Mouse (Mus musculus) heart, postnatal 25 days (tissue): ENCODE data around the gene A630089N07Rik. TPM values are rescaled to one million over a fixed set of nuclear protein-coding genes. Genes with fewer than 3 reads are reported as not detected.
"Not testable (repeated sequence)": the region's sequence is repeated elsewhere in the genome, so short reads cannot be mapped to it uniquely, and the experiment has no call there.

ENCODE experiments used
- DNase-seq: peaks from one replicate; pipeline ENCODE4 v3.0.0; 2022; ENCODE audit warnings: low spot score
- intact Hi-C: fragments of 180-260 bp; cut with DNase I; formaldehyde crosslinking; loops from one replicate; pipeline ENCODE4 v1.15.1; 2025
- total RNA-seq, 2 experiments: library from RNA; stranded (reverse); gene quantifications; 2 replicates each; pipeline ENCODE4 v1.2.3; 2021

Gene A630089N07Rik
- 1 to 10 TPM; 2.7 to 3.0 TPM for total RNA-seq

DNA sequence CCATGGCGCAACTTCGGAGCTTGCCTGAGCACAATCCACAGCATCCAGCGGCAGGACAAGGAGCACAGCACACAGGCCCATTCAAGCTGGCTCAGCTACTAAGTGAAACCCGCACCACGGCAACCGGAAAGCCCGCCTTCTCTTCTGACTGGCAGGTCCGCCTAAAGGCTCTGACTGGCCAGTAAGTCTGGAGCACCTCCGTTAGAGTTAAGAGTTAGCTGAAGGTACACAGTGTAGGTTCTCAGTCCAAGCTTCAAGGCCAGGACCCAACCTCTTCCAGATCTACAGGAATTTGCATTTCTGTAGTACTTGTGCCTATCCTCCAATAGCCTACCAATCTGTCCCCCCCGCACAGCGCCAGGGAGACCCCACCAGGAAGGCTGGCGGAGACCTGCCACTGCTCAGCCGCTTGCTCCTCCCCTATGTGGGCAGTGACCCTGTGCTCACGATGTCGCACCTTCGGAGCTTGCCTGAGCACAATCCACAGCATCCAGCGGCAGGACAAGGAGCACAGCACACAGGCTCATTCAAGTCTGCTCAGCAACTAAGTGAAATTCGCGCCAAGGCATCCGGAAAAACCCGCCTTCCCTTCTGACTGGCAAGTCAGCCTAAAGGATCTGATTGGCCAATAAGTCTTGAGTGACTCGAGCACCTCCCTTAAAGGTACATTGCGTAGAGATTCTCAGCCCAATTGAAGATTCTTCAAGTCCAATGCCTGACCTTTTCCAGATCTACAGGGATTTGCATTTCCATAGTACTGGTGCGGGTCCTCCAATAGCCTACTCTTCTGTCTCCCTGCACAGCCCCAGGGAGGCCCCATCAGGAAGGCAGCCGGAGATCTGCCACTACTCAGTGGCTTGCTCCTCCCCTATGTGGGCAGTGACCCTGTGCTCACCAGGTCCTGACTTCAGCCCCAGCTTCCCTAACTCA lies at the start of gene A630089N07Rik:
TSS of gene A630089N07Rik (minus strand) at position 562 of the 930 bp plus-strand sequence.
- peak; percentile 61 for DNase-seq
- intact Hi-C loops, result not testable (repeated sequence)

- intact Hi-C loops, result no loop called here
Measured at GRCm38 (mm10) chr16:98107109-98107508, 24.9 kb upstream of the A630089N07Rik start.

DNA sequence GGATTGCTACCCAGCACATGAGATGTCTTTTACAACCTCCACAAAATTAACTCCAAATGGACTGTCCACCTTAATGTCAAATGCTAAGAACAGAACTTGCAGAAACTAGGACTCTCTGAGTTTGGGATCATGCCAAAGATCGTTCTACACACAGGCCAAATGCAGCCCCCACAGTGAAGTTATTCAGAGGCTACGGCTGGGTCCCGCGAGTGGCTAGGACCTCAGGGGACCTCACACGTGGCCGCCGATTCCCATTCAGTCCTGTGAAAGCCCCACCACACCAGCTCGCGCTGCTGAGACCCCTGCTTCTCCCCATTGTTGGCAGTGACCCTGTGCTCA lies 731 bp downstream of the A630089N07Rik start:
- intact Hi-C loops, DNase-seq: not testable (repeated sequence)

More at GRCm38 (mm10) chr16:98107109-98107508, 24.9 kb upstream of the A630089N07Rik start:
- DNase-seq, result no peak

DNA sequence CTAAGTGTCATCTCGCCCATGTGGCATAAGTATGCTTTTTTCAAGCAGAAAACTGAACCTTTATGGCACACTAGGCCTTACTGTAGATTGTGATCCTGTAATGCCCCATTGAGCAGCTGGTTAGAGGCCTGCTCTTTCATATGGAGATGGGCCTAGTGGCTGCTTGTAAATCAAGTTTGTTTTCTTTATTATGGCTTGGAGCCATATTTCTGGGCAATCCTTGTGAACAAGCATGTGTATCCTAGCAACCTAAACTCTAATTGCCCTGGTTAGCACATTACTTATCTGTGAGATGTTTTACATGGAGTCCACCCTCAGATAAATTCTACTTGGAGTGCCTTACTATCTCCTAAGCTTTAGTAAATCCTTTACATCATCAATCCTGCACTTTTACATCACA lies 1.1 kb downstream of the A630089N07Rik start:
- intact Hi-C loops, DNase-seq: not testable (repeated sequence)

- intact Hi-C loops, DNase-seq: not testable (repeated sequence)
Measured at GRCm38 (mm10) chr16:98079382-98079781, 2.9 kb downstream of the A630089N07Rik start.

DNA sequence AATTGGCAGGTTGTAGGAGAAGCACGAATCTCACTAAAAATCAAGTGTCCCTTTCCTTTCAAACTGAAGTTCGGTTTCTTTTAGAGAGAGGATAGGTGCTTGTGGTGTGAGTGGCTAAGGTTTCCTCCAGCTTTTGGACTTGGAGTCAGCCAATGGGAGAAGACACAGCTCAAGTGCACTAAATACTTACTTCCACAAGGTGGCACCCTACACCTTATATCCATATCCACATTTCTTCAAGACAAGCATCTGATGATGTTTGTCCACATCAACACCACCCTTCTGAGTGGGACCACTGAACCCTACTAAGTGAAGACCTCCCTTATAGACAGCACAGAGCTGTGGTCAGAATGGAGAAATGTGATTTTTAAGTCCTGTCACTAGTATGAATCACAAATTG lies 40.6 kb downstream of the A630089N07Rik start:
- DNase-seq, result no peak
- intact Hi-C loops, result no loop called here

GRCm38 (mm10) chr16:98034971-98035370 lies 47.3 kb downstream of the A630089N07Rik start:
- intact Hi-C loops, DNase-seq: not testable (repeated sequence)

DNA sequence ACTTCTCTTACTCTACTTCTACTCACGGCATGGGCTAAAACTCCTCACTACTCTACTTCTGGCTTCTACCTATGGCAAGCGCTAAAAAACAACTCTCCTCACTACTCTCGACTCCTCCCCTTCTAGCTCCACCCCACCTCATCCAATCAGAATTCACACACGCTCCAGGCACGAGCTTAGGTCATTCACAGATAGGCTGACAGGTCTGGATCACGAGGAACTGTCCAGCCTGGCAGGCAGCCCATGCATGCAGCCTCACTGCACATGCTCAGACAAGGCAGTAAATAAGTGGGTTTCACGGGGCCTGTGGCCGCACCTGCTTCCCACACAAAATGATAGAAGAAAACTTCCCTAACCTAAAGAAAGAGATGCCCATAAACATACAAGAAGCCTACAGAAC lies 56.1 kb downstream of the A630089N07Rik start:
- intact Hi-C loops, DNase-seq: not testable (repeated sequence)

DNA sequence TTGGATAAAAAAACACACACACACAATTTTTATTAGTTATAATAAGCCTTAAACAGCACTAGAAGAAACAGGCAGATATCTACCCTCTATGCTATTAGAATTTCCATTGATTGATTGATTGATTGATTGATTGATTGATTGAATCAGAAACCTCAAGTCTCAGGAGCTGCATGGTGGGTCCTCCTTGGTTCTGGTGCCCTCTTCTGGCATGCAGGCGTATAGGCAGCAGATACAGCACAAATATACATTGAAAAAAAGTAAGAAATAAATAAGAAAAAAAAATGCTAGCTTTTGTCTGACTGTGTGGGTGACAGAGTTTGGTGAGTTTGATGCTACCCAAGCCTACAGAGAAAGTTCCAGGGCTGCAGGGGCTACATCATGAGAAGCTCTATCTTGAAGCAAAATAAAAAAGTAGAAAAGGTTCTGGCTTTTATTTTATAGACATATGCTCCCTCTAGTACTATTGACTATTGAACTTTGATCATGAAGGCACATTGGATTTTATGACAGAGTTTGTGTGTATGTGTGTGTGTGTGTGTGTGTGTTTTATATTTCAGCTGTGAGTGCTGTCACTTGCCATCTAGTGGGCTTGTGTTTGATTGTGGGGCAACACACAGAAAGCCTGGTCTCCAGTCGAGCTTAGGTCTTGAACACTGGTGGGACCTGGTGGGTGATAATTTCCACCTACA lies 59.4 kb downstream of the A630089N07Rik start:
- no peak for DNase-seq
- intact Hi-C loops, result no loop called here

- no peak for DNase-seq
- intact Hi-C loops, result no loop called here
Measured at GRCm38 (mm10) chr16:98022081-98022480, 60.2 kb downstream of the A630089N07Rik start.

GRCm38 (mm10) chr16:97997383-97997731 lies 84.9 kb downstream of the A630089N07Rik start:
- not testable (repeated sequence) for DNase-seq
- intact Hi-C loops, result loop anchor here (5.0 to 10.0 kb wide), 3 partner anchors 35 to 143 kb away; partner anchors contain the start of genes C2cd2, Prdm15 and Zbtb21

- intact Hi-C loops, result loop anchor here (5.0 to 10.0 kb wide), 3 partner anchors 34 to 142 kb away; partner anchors contain the start of genes C2cd2, Prdm15 and Zbtb21
- peak; percentile 78 for DNase-seq
Measured at GRCm38 (mm10) chr16:97996616-97997382, 85.5 kb downstream of the A630089N07Rik start, which contains the start of gene B230307C23Rik. Gene B230307C23Rik, plus strand, starts transcription at chr16:97997315.

- intact Hi-C loops, result loop anchor here (5.0 to 10.0 kb wide), 3 partner anchors 34 to 141 kb away; partner anchors contain the start of genes C2cd2, Prdm15 and Zbtb21
- peak; percentile 24 for DNase-seq
Measured at GRCm38 (mm10) chr16:97995849-97996615, 86.2 kb downstream of the A630089N07Rik start.

DNA sequence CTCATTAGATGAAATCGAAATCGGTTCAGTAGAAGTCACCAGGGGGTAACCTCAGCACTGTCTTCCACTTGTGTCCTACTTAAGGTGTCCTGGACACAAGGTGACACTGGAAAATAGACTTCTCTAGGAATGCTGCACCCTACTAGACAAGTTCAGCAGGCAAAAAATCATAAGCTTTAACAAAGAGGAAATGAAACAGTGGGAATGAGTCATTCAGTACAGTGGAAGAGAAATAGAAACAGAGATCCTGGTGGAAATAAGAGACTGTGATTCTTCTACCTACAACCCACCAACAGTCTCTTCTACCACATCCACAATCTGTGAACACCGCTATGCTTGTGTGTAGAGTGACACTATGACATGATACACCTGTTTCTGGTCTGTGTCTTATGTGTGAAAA lies 89.8 kb downstream of the A630089N07Rik start:
- intact Hi-C loops, result loop anchor here (5.0 to 10.0 kb wide), 2 partner anchors 138 to 185 kb away; partner anchors contain the start of gene Prdm15
- not testable (repeated sequence) for DNase-seq

DNA sequence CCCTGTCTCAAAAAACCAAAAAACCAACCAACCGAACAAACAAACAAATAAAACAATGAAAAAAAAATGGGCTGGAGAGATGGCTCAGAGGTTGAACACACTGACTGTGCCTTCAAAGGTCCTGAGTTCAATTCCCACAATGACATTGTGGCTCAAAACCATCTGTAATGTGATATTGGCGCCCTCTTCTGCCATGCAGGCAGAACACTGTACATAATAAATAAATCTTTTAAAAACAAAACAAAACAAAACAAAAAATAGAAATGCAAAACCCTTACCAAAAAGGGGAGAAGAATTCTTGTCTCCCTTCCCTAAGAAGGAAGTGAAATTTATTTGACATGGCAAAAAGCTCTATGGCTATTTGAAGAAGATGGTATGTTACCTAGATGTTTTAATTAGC lies 90.7 kb downstream of the A630089N07Rik start:
- no peak for DNase-seq
- intact Hi-C loops, result loop anchor here (5.0 to 10.0 kb wide), 2 partner anchors 137 to 184 kb away; partner anchors contain the start of gene Prdm15

GRCm38 (mm10) chr16:97984589-97984988 lies 97.7 kb downstream of the A630089N07Rik start:
- intact Hi-C loops, result no loop called here
- DNase-seq, result no peak

DNA sequence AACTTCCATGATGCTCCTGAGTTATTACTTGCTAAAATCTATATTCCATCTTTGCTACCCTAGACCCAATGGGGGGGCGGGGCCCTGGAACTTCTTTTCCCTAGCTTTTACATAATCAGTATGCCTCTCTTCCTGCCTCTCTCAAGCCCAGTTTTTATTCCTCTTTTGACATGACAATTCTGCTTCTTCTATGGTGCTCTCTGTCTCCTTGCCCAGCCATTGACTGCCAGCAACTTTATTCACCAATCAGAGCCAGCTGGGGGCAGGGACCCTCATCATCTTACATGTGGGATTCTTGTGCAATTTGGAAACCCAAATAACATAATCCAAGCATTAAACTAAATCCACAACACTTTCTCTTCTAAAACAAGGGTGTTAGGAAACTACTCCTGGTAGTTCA lies 100.9 kb downstream of the A630089N07Rik start:
- intact Hi-C loops, result no loop called here
- no peak for DNase-seq

DNA sequence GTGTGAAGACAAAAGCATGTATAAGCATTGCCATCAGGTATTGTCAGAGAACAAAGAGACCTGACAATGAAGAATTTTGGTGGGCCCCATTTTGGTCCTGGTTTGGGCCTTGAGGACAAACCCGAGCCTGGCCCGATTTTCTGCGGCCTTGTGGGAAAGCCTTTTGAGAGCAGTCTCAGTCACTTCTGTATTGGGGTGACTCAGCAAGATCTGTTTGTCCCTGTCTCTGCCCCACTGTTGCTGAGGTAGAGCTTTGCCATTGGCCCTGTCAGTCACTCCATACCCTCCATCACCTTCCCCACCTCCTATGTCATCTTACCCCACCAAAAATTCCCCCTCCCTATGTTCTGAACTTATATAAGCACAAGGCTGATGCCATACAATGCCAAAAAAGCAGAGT lies 104.5 kb downstream of the A630089N07Rik start:
- DNase-seq, result no peak
- intact Hi-C loops, result no loop called here

- intact Hi-C loops, result no loop called here
- DNase-seq, result no peak
Measured at GRCm38 (mm10) chr16:97977277-97977676, 105.0 kb downstream of the A630089N07Rik start.
